Mouse (Mus musculus) neural tube, embryonic 11.5 days (tissue): ENCODE measurements at regions not wholly inside any gene's neighbourhood (a gene's known extent, or its start where the extent isn't known, plus 50 kb on each side); places are given as distances from the start of the nearest gene placed in this dataset.

Experiments used
- ATAC-seq: fragments of 200-750 bp; cut with Nextera tagmentation; 2 replicates; pipeline ENCODE4 v1.8.0; 2017; ENCODE audit warnings: moderate number of reproducible peaks, mild to moderate bottlenecking, moderate TSS enrichment, moderate library complexity; ENCODE audit not compliant: insufficient read depth, low FRiP score, low TSS enrichment
- DNase-seq: peaks from one replicate; pipeline ENCODE4 v3.0.0-alpha.2; 2015; ENCODE audit warnings: low spot score
- H3K27ac ChIP-seq: fragments of 300-500 bp; sonication (generic); 2 replicates; pipeline ENCODE4 v1.5.1; 2014; ENCODE audit warnings: low read depth, mild to moderate bottlenecking, low read length
- H3K27me3 ChIP-seq: fragments of 300-500 bp; sonication (generic); 2 replicates; pipeline ENCODE4 v1.6.1; 2014; ENCODE audit warnings: mild to moderate bottlenecking, low read length, mixed read lengths; ENCODE audit not compliant: control insufficient read depth, insufficient read depth
- H3K36me3 ChIP-seq: fragments of 300-500 bp; sonication (generic); 2 replicates; pipeline ENCODE4 v1.6.1; 2014; ENCODE audit warnings: mild to moderate bottlenecking, low read length, moderate library complexity, mixed read lengths; ENCODE audit not compliant: control insufficient read depth, insufficient read depth
- H3K4me1 ChIP-seq: fragments of 300-500 bp; sonication (generic); 2 replicates; pipeline ENCODE4 v1.6.1; 2014; ENCODE audit warnings: low read length, mixed read lengths; ENCODE audit not compliant: control insufficient read depth, insufficient read depth
- H3K4me2 ChIP-seq: fragments of 300-500 bp; sonication (generic); 2 replicates; pipeline ENCODE4 v1.6.1; 2014; ENCODE audit warnings: low read depth, mild to moderate bottlenecking, moderate library complexity
- H3K4me3 ChIP-seq: fragments of 300-500 bp; sonication (generic); 2 replicates; pipeline ENCODE4 v1.5.1; 2014; ENCODE audit warnings: low read depth, low read length
- H3K9ac ChIP-seq: fragments of 300-500 bp; sonication (generic); 2 replicates; pipeline ENCODE4 v1.6.1; 2014; ENCODE audit warnings: mild to moderate bottlenecking, low read length
- H3K9me3 ChIP-seq: fragments of 300-500 bp; sonication (generic); 2 replicates; pipeline ENCODE4 v1.6.1; 2016; ENCODE audit warnings: low read length; ENCODE audit not compliant: control insufficient read depth
- WGBS: fragments of 180-500 bp; shearing (Covaris S2); extraction: QIAGEN DNeasy Blood & Tissue Kit; methylation state at CpG from one replicate; pipeline ENCODE4 v1.1.7; 2014; 5-methylcytosine and 5-hydroxymethylcytosine counted together

DNA sequence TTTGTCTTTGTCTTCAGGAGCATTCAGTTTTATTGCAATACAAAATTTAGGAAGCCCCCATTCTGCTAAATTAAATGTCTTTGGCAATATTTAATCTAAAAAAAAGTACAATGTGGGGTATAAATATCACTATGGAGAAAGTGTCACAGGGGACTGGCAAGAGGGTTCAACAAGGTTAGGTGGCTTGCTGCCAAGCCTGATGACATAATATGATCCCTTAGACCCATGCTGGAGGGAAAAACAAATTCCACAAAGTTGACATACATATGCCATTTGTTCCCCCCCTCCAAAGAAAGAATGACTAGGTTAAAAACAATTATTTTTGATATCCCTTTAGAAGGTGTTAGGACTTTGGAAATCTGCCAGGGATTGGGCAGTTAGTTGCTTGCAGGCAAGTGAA lies 108.4 kb upstream of the Marcks start:
- H3K9ac ChIP-seq = no peak overlapping the region
- no peaks in the 10 kb centered on the region for H3K27me3 ChIP-seq
- H3K4me3 ChIP-seq = no peak overlapping the region
- DNase-seq (no peak), ATAC-seq (no peak)
- H3K9me3 ChIP-seq = no peaks in the 10 kb centered on the region
- H3K4me1 ChIP-seq = peaks cover 7% of the 10 kb centered on the region; the same call in 1 of the 2 replicates
- no peak overlapping the region for H3K27ac ChIP-seq
- no peaks in the 10 kb centered on the region for H3K36me3 ChIP-seq
- H3K4me2 ChIP-seq = no peak overlapping the region

DNA sequence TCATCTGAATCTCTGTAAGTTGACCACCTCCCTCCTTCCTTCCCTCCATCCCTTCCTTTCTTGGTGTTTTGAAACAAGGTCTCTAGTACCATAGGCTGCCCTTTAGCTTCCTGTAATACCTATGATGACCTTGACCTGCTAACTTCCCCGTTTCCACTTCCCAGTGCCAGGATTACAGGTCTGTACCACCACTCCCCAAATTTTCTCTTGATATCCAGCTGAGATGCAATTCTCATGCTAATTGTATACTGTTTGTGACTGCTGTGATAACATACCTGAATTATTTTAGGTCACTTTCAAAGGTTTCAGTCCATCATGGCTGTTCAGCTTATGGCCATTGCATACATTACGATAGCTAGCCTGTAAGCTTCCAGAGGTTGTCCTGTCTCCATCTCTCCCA lies 104.4 kb upstream of the Marcks start:
- Histone ChIP-seq H3K4me2 (no peak overlapping the region), H3K9me3 (no peaks in the 10 kb centered on the region), H3K36me3 (no peaks in the 10 kb centered on the region), H3K4me1 (no peaks in the 10 kb centered on the region), H3K27ac (no peak overlapping the region), H3K4me3 (no peak overlapping the region), H3K27me3 (no peaks in the 10 kb centered on the region), H3K9ac (no peak overlapping the region)
- DNase-seq (no peak), ATAC-seq (no peak)
- WGBS = 84% methylated on average over 2 of the region's 2 CpGs

- 62% methylated on average over 4 of the region's 4 CpGs for WGBS
- H3K36me3 ChIP-seq = no peaks in the 10 kb centered on the region
- no peaks in the 10 kb centered on the region for H3K27me3 ChIP-seq
- no peaks in the 10 kb centered on the region for H3K4me1 ChIP-seq
- no peak overlapping the region for H3K4me2 ChIP-seq
- H3K27ac ChIP-seq = no peak overlapping the region
- no peak overlapping the region for H3K9ac ChIP-seq
- H3K9me3 ChIP-seq = no peaks in the 10 kb centered on the region
- no peak for ATAC-seq
- no peak for DNase-seq
- H3K4me3 ChIP-seq = no peak overlapping the region
Measured at GRCm38 (mm10) chr10:37241821-37242263, 103.1 kb upstream of the Marcks start.

GRCm38 (mm10) chr10:37240634-37241033 lies 101.9 kb upstream of the Marcks start:
- no peaks in the 10 kb centered on the region for H3K27me3 ChIP-seq
- no peak for ATAC-seq
- whole genome bisulfite sequencing = 77% methylated on average over 4 of the region's 4 CpGs

DNA sequence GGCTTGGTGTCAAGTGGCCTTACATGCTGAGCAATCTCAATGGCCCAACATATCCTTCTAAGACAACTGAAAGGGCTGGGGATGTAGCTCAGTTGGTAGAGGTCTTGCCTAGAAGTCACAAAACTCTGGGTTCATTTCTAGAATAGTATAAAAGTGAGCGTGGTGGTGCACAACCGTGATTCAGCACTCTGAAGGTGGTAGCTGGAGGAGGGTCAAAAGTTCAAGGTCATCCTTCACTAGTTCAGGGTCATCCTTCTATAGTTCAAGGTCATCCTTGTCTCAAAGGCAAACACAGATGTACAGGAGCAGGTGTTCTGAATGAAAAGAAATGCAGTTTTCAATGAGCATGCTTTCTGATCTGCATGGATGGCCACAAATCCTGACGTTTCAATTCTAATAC lies 101.5 kb upstream of the Marcks start:
- DNase-seq = no peak
- 79% methylated on average over 3 of the region's 3 CpGs for WGBS

More at GRCm38 (mm10) chr10:37240634-37241033, 101.9 kb upstream of the Marcks start:
- Histone ChIP-seq H3K36me3 (no peaks in the 10 kb centered on the region), H3K4me1 (no peaks in the 10 kb centered on the region), H3K9ac (no peak overlapping the region), H3K4me3 (no peak overlapping the region), H3K4me2 (no peak overlapping the region), H3K9me3 (no peaks in the 10 kb centered on the region), H3K27ac (no peak overlapping the region)
- no peak for DNase-seq

GRCm38 (mm10) chr10:37236001-37236822 lies 97.5 kb upstream of the Marcks start:
- no peaks in the 10 kb centered on the region for H3K9me3 ChIP-seq
- H3K4me3 ChIP-seq = no peak overlapping the region
- no peak overlapping the region for H3K27ac ChIP-seq
- peaks cover 4% of the 10 kb centered on the region; the same call in 1 of the 2 replicates for H3K4me1 ChIP-seq
- no peaks in the 10 kb centered on the region for H3K27me3 ChIP-seq
- WGBS = 69% methylated on average over 4 of the region's 4 CpGs
- DNase-seq (no peak), ATAC-seq (no peak)
- H3K36me3 ChIP-seq = no peaks in the 10 kb centered on the region
- H3K9ac ChIP-seq = no peak overlapping the region
- no peak overlapping the region for H3K4me2 ChIP-seq

More for the DNA sequence above, 101.5 kb upstream of the Marcks start:
- Histone ChIP-seq H3K36me3 (no peaks in the 10 kb centered on the region), H3K4me3 (no peak overlapping the region), H3K9me3 (no peaks in the 10 kb centered on the region), H3K27me3 (no peaks in the 10 kb centered on the region), H3K27ac (no peak overlapping the region), H3K4me1 (no peaks in the 10 kb centered on the region), H3K9ac (no peak overlapping the region), H3K4me2 (no peak overlapping the region)
- ATAC-seq = no peak

DNA sequence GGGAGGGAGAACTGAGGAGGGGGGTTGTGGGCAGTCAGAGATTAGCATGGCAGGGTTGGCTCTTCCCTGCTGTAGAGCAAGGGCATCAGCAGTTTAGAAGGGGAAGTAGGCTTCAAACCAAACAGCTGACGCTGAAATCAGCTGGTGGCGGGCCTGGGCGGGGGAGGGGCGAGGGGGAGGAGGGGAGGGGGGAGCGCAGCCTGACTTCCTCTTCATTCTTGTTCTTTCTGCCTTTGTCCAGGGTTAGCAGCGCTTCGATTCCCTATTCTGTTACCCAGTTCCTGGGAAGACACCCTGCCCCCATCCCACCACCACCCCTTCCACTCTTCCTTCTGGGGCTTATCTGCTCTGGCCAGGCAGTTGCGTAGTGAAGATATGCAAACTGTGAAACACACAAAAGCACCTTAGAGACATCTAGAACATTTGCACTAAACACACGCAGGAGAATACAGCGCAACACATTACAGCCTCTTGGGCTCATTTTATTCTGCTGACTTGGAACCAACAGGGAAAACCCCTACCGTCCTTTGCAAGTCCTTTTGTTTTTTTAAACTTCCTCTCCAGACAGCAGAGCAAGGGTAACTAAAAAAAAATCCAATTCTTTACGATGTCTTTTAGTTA lies 93.3 kb upstream of the Marcks start:
- Histone ChIP-seq H3K9me3 (no peaks in the 10 kb centered on the region), H3K4me1 (peaks cover 4% of the 10 kb centered on the region; the same call in 1 of the 2 replicates), H3K9ac (no peak overlapping the region), H3K36me3 (no peaks in the 10 kb centered on the region), H3K4me3 (no peak overlapping the region), H3K27me3 (no peaks in the 10 kb centered on the region), H3K27ac (peak overlapping the region; percentile 45; the same call in 1 of the 2 replicates), H3K4me2 (peak overlapping the region; percentile 28)
- WGBS = 28% methylated on average over 8 of the region's 12 CpGs
- peak; percentile 53 for DNase-seq
- ATAC-seq = peak; percentile 80

GRCm38 (mm10) chr10:37231159-37231558 lies 92.4 kb upstream of the Marcks start:
- no peak overlapping the region for H3K27ac ChIP-seq
- no peak for DNase-seq
- peak; percentile 40; the same call in 1 of the 2 replicates for ATAC-seq

More at GRCm38 (mm10) chr10:37231159-37231558, 92.4 kb upstream of the Marcks start:
- Histone ChIP-seq H3K9me3 (no peaks in the 10 kb centered on the region), H3K27me3 (no peaks in the 10 kb centered on the region), H3K36me3 (no peaks in the 10 kb centered on the region), H3K4me1 (peaks cover 4% of the 10 kb centered on the region; the same call in 1 of the 2 replicates), H3K4me2 (no peak overlapping the region), H3K4me3 (no peak overlapping the region), H3K9ac (no peak overlapping the region)
- WGBS = 92% methylated on average over 6 of the region's 6 CpGs
